Mouse (Mus musculus): ENCODE data around the gene Rpl41.
"Not testable (repeated sequence)": the region's sequence is repeated elsewhere in the genome, so short reads cannot be mapped to it uniquely, and the experiment has no call there.

GRCm38 (mm10) chr10:128549682-128550057, 565 bp upstream of the Rpl41 start:
- not testable (repeated sequence) for TF ChIP-seq GATA1, TAL1 (IDR thresholded peaks at IDR 0.05; ENCODE audit: low read length)
